Mouse (Mus musculus): ENCODE measurements at regions not wholly inside any gene's neighbourhood (a gene's known extent, or its start where the extent isn't known, plus 50 kb on each side); places are given as distances from the start of the nearest gene placed in this dataset.

DNA sequence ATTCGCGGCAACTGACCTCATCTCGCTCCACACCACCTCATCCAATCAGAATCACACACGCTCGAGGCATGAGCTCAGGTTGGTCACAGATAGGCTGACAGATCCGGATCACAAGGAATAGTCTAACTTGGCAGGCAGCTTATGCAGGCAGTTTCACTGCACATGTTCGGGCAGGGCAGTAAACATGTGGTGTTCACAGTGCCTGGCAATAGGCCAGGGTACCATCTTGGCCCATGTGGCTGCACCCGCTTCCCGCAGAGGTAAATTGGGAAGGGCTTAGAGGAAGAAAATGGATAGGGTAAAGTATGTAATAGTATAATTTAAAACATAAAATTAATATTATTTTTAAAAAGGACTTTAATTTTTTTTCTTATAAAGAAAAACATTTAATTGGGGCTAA lies 372.4 kb downstream of the Pabpc4l start:
- H3K27ac ChIP-seq, result no peak overlapping the region
- H3K4me3 ChIP-seq, result no peak overlapping the region
- TF ChIP-seq CTCF (IDR thresholded peaks at IDR 0.05), result no peak
- intact Hi-C loops (cut with DNase I), result no loop called here
- DNase-seq (ENCODE audit: extremely low spot score in 1 of 2, low spot score in 2 of 2), result no peak

DNA sequence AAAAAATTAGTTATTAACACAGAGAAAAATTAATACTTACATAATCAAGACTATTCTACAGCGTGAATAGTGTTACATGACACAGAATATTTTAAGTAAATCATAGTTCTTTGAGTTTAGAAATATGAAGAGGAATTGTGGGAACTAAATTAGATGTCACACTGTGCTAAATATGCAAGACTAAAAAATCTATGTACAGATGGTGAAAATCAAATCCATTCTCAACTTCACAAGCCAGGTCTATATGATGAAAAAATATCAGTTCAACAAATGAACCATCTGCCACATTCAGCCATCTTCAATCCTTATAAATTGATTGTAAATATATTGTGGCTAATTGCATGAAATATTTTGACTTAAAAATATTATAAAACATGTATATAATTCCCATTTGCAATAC lies 393.2 kb downstream of the Pabpc4l start:
- Histone ChIP-seq H3K27ac (no peak overlapping the region), H3K4me3 (no peak overlapping the region)
- intact Hi-C loops (cut with DNase I), result no loop called here
- TF ChIP-seq CTCF (IDR thresholded peaks at IDR 0.05), result no peak
- no peak for DNase-seq (ENCODE audit: extremely low spot score in 1 of 2, low spot score in 2 of 2)

DNA sequence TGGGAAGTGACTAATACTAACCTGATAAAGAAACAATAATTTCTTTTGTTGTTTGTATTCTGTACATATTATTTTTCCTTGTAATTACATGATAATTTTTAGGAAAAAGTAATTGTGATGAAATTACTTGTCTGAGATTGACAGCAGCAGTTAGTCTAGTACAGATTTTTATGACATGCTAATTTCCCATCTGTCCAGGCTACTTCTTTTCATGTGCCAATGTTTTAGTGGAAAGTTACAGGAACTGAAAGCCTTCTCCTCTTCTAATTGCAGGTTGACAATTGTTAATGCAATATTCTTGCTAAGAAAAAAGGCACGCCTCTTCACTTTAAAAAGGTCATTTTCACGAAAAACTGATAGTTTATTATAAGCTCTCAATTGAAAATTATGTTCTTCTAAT lies 414.0 kb downstream of the Pabpc4l start:
- Histone ChIP-seq H3K4me3 (no peak overlapping the region), H3K27ac (no peak overlapping the region)
- no peak for DNase-seq (ENCODE audit: extremely low spot score in 1 of 2, low spot score in 2 of 2)
- TF ChIP-seq CTCF (IDR thresholded peaks at IDR 0.05), result no peak
- intact Hi-C loops (cut with DNase I), result loop anchor here (10.0 kb wide), 1 partner anchor 301 kb away; no protein-coding TSS in a partner anchor
